Mouse (Mus musculus) small intestine, adult 2 months (tissue): Measurements from ENCODE around the gene Slc7a4. TPM values are rescaled to one million over a fixed set of nuclear protein-coding genes. Genes with fewer than 3 reads are reported as not detected.
A peak's percentile ranks its signal among the peaks of the same experiment; 100 is the strongest.

Experiments used
- H3K27ac ChIP-seq: fragments of 200-500 bp; 2 replicates; pipeline ENCODE4 v1.5.1; 2012; ENCODE audit warnings: low read depth, low read length, control low read depth, inconsistent platforms; ENCODE audit not compliant: insufficient read depth
- H3K27me3 ChIP-seq: fragments of 200-500 bp; 2 replicates; pipeline ENCODE4 v1.6.1; 2012; ENCODE audit warnings: mild to moderate bottlenecking, moderate library complexity, low read length, inconsistent platforms; ENCODE audit not compliant: control insufficient read depth, insufficient read depth
- H3K36me3 ChIP-seq: fragments of 200-500 bp; 2 replicates; pipeline ENCODE4 v1.6.1; 2012; ENCODE audit warnings: mild to moderate bottlenecking, low read length, control low read depth, inconsistent platforms; ENCODE audit not compliant: control insufficient read depth, insufficient read depth
- H3K4me1 ChIP-seq: fragments of 200-500 bp; 2 replicates; pipeline ENCODE4 v1.6.1; 2012; ENCODE audit warnings: low read length, inconsistent platforms, mixed read lengths; ENCODE audit not compliant: control insufficient read depth, insufficient read depth, insufficient read length
- H3K4me3 ChIP-seq: fragments of 200-500 bp; 2 replicates; pipeline ENCODE4 v1.5.1; 2012; ENCODE audit warnings: low read depth, mild to moderate bottlenecking, control low read depth, inconsistent platforms, low read length, moderate library complexity
- CTCF ChIP-seq: fragments of 200-500 bp; IDR thresholded peaks from 2 replicates; pipeline ENCODE4 v1.5.1; 2012; ENCODE audit warnings: low read depth, mild to moderate bottlenecking, control low read depth, inconsistent platforms, low read length, moderate library complexity, mixed read lengths; ENCODE audit not compliant: insufficient replicate concordance, insufficient read length; ENCODE audit errors: extremely low read depth
- POLR2A ChIP-seq: fragments of 200-500 bp; IDR thresholded peaks from 2 replicates; pipeline ENCODE4 v1.6.1; 2012; ENCODE audit warnings: low read depth, mild to moderate bottlenecking, control low read depth, inconsistent platforms, low read length, moderate library complexity
- WGBS: fragments of 180-500 bp; shearing (Covaris S2); methylation state at CpG from one replicate; pipeline ENCODE4 v1.1.7; 2018; 5-methylcytosine and 5-hydroxymethylcytosine counted together
- polyA plus RNA-seq: library from polyadenylated mRNA; depleted of rRNA; stranded (reverse); fragments of >200 nt; gene quantifications from 2 replicates; pipeline ENCODE4 v1.2.3, GENCODE M21; 2012

Gene Slc7a4
- polyA plus RNA-seq, 1 experiment = 13.5 TPM

DNA sequence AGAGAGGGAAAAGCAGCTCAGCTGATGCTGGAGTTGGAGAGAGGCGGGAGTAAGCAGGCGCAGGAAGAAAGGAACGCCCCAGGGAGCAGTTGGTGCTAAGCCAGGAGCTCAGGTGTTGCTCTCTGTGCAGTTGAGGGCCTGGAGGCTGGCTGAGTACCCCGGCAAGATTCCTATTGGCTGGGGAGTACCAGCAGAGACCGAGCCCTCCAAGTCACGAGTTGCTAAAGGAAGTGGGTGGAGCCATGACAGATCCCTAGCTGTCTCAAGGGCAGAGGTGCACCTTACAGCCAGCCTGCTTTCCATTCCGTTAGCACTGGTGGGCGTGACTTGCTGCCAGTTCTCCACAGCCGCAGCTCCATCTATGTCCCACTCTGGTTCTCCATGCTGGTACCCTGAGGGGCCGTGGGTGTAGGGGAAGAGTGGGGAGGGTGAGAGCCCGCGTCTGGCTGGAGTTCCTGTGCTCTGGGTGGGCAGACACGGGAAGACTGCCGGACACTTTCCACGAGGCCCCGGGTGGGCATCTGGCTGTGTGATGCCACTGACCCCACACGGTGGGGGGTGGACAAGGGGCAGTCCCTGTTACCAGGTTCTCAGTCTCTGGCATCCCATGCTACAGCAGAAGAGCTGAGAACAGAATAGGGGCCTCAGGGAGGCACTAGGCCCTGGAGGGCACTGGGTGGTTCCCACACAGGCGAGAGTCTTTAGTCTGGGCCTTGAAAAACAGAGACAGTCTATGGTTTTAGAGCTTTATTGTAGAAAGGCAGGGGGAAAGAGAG lies 28.9 kb downstream of the Slc7a4 start:
- H3K27ac ChIP-seq = no peak overlapping the region

DNA sequence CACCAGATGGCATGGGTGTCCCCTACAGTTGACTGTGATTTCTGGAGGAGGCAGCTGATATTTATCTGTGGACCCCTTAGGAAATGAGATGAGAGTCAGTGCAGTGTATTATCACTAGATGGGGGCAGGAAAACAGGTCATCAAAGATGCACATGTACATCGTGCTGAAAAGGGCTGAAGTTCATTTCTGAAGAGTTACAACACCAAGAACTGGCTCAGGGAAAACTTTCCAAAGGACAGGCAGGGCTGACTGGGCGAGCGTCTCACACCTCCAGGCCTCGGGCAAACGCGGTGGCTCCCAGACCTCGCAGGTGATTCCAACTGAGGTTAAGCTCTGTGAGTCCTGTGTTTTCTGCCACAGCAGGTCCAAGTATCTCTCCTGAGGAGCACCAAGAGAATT lies 30.2 kb downstream of the Slc7a4 start:
- Histone ChIP-seq H3K4me1 (peaks cover 3% of the 10 kb centered on the region), H3K27me3 (no peaks in the 10 kb centered on the region), H3K27ac (no peak overlapping the region), H3K4me3 (no peak overlapping the region), H3K36me3 (no peaks in the 10 kb centered on the region)
- TF ChIP-seq CTCF (no peak), POLR2A (no peak)
- 82% methylated on average over 7 of the region's 7 CpGs for WGBS

More for the DNA sequence above, 28.9 kb downstream of the Slc7a4 start:
- 9% methylated on average over 18 of the region's 18 CpGs for WGBS
- TF ChIP-seq CTCF (no peak), POLR2A (peak; percentile 23; the same call in 1 of the 2 replicates)
- no peaks in the 10 kb centered on the region for H3K27me3 ChIP-seq
- peaks cover 7% of the 10 kb centered on the region for H3K4me1 ChIP-seq
- no peaks in the 10 kb centered on the region for H3K36me3 ChIP-seq
- peak overlapping the region; percentile 35 for H3K4me3 ChIP-seq

DNA sequence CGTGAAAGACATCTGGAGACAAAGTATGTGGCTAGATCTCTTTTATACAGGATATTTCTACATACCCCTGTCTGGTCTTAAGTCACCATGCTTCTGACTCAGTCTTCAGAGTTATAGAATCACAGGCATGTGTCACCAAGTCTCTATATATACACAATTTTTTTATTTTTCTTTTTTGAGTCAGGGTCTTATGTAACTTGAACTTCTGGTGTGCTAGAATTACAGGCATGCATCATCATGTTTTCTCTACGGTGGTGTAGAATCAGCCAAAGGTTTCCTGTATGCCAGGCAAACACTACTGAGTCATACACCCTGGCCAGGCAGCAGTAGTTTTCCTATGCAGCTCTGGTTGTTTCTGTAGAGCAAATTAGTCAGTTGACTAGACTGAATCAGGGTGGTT lies 40.4 kb downstream of the Slc7a4 start:
- no peak for TF ChIP-seq POLR2A
- TF ChIP-seq CTCF = no peak
- H3K4me3 ChIP-seq = no peak overlapping the region

DNA sequence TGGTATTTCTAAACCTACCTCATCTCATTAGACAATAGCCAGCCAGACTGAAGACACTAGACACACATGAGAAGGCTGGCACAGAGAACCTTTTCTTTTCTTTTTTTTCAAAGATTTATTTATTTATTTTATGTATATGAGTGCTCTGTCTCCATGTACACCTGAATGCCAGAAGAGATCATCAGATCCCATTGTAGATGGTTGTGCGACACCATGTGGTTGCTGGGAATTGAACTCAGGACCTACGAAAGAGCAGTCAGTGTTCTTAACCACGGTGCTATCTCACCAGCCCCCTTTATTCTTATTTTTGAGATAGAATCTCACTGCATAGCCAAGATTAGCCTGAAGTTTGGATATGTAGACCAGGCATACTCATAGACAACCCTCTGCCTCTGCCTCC lies 46.4 kb downstream of the Slc7a4 start:
- Histone ChIP-seq H3K27ac (no peak overlapping the region), H3K4me3 (no peak overlapping the region), H3K4me1 (peaks cover 2% of the 10 kb centered on the region; the same call in 1 of the 2 replicates), H3K36me3 (no peaks in the 10 kb centered on the region), H3K27me3 (no peaks in the 10 kb centered on the region)
- no peak for TF ChIP-seq CTCF
- TF ChIP-seq POLR2A = no peak
- WGBS = 94% methylated on average over 3 of the region's 3 CpGs

More for the DNA sequence above, 40.4 kb downstream of the Slc7a4 start:
- Histone ChIP-seq H3K27ac (no peak overlapping the region), H3K36me3 (no peaks in the 10 kb centered on the region), H3K27me3 (no peaks in the 10 kb centered on the region), H3K4me1 (no peaks in the 10 kb centered on the region)
- 53% methylated on average over 2 of the region's 2 CpGs for WGBS

DNA sequence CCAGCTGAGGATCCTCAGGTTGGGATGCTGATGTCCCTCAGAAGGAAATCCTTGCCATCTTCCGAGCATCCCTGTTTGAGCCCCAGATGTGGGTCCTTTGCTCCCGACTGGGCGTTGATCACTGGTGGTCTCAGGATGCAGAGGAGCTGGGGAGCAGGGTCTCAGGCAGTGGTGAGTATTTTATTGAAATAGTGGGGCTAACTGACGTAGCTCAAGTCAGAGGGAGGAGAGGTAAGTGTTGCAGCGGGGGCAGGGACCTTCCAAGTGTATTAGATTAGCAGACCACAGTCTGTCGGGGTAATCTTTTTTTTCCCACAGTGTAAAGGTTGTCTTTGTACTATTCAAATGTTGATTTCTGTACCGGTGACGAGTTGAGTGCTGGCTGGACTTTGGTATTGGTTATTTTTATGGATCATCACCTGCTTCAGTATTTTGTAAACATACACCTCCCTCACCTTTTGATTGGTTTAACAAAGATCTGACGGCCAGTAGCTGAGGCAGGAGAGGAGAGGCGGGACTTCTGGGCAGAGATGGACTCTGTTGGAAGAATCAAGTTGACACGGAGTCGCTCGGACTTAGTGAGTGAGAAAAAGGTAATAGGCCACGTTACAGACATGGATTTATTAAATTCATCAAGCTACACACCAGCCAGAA lies 50.2 kb downstream of the Slc7a4 start:
- no peak for TF ChIP-seq CTCF
- no peak for TF ChIP-seq POLR2A
- H3K27me3 ChIP-seq = no peaks in the 10 kb centered on the region
- no peak overlapping the region for H3K4me3 ChIP-seq
- H3K36me3 ChIP-seq = peaks cover 10% of the 10 kb centered on the region
- peak overlapping the region; percentile 18; the same call in 1 of the 2 replicates for H3K27ac ChIP-seq
- 41% methylated on average over 14 of the region's 14 CpGs for WGBS
- H3K4me1 ChIP-seq = peaks cover 6% of the 10 kb centered on the region

DNA sequence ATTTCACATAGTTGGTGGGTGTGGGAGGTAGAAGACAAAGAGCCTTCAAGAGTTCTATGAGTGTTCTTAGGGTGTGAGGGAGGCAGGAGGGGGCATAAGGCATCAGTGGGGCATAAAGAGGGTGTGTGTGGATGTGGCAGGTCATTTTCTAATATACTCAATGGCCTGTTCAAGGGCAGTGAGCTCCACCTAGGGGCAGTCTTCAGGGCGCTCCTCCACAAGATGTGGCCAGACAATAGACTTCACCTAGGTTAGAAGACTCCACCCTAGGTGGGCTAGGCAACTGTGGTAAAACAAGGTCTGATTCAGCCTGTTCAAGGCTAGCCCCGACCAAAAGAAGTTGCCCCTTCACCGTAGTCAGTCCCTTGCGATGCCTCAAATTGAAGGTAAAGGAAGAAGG lies 50.7 kb downstream of the Slc7a4 start:
- no peak overlapping the region for H3K4me3 ChIP-seq
- 0 out of 2 replicates have a peak overlapping the region, but pooled peaks have one; percentile 18 for H3K27ac ChIP-seq
- 50% methylated on average over 4 of the region's 4 CpGs for WGBS
- peaks cover 6% of the 10 kb centered on the region for H3K4me1 ChIP-seq
- peaks cover 16% of the 10 kb centered on the region for H3K36me3 ChIP-seq
- TF ChIP-seq POLR2A = no peak
- TF ChIP-seq CTCF = peak; percentile 52; the same call in 1 of the 2 replicates
- H3K27me3 ChIP-seq = no peaks in the 10 kb centered on the region
